Mouse (Mus musculus) bone marrow macrophage, adult 2 months (primary cell): ENCODE measurements around the gene Syt7.

Source experiments
- CTCF ChIP-seq: IDR thresholded peaks from 2 replicates; pipeline ENCODE4 v1.5.1; 2012; ENCODE audit warnings: low read depth, mild to moderate bottlenecking, low read length, moderate library complexity
- POLR2A ChIP-seq: IDR thresholded peaks from 2 replicates; pipeline ENCODE4 v1.6.1; 2012; ENCODE audit warnings: mild to moderate bottlenecking, low read depth, low read length, borderline replicate concordance

GRCm38 (mm10) chr19:10455437-10455806 lies 66.5 kb downstream of the Syt7 start:
- no peak for TF ChIP-seq POLR2A
- no peak for TF ChIP-seq CTCF
